Mouse (Mus musculus): ENCODE measurements around the gene Dnajc6.

GRCm38 (mm10) chr4:101654256-101654655, 157.8 kb downstream of the Dnajc6 start:
- TF ChIP-seq CTCF (IDR thresholded peaks at IDR 0.05; ENCODE audit: insufficient read depth, low read length) (no peak), POLR2A (IDR thresholded peaks at IDR 0.05; ENCODE audit: borderline replicate concordance, extremely low read depth, low read depth, low read length) (no peak)

Data from lung, adult 2 months (tissue).